Mouse (Mus musculus) T-cell, adult 2 months (primary cell): ENCODE results near the gene Lrrc28.
"Not testable (repeated sequence)": the region's sequence is repeated elsewhere in the genome, so short reads cannot be mapped to it uniquely, and the experiment has no call there.

ENCODE experiments used
- DNase-seq: peaks from one replicate; pipeline ENCODE4 v3.0.0; 2022; ENCODE audit warnings: low spot score

Gene Lrrc28

GRCm38 (mm10) chr7:67529381-67529780, 115.7 kb downstream of the Lrrc28 start:
- DNase-seq = no peak

DNA sequence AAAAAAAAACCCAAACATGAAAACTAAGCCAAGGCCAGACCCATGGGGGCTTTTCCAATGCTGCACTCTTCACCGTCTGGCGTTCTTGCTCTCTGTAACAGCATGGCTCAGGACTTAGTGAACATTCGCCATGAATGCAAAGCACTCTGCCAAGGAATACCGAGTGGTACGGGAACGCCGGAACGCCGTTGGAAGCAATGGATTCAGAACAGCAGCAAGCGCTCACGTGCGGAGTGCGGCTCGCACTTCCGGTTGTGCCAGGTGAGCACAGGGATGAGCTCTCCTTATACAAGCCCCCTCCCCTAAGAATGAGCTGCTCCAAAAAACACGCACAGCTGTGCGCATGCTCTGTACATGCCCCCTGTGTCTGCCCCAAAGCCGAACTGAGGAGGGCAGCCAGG, 116.2 kb downstream of the Lrrc28 start:
- no peak for DNase-seq

DNA sequence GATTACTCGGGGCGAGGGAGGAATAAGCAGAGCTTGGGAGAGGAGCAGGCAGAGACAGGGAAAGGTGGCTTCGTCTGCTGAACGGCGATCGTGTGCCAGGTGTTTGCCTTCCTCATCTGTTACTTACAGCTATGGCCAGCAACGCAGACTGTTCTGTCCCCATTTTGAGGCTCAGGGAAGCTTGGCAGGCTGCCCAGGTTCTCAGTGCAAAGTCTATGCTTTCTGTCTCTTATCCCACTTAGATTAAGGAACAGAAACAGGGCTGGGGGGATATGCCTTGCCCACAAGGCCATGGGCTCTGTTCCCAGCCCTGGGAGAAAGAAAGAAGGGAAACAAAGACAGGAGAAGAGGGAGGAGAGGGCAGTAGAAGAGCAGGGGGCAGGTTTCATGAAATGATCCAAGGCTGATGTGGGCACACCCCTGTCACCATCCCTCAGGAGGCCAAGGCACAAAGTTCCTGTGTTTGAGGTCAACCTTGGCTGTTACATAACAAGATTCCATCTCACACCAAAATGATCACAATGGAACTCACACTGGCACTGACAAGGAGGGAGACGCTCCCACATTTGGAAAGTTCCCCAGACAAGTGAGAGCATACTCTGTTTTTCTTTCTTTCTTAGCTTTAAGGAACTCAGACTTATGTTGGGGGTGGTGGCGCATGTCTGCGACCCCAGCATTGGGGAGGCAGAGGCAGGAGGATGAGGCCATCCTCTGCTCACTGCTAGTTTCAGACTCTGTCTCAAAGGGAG, 116.8 kb downstream of the Lrrc28 start:
- DNase-seq = no peak

DNA sequence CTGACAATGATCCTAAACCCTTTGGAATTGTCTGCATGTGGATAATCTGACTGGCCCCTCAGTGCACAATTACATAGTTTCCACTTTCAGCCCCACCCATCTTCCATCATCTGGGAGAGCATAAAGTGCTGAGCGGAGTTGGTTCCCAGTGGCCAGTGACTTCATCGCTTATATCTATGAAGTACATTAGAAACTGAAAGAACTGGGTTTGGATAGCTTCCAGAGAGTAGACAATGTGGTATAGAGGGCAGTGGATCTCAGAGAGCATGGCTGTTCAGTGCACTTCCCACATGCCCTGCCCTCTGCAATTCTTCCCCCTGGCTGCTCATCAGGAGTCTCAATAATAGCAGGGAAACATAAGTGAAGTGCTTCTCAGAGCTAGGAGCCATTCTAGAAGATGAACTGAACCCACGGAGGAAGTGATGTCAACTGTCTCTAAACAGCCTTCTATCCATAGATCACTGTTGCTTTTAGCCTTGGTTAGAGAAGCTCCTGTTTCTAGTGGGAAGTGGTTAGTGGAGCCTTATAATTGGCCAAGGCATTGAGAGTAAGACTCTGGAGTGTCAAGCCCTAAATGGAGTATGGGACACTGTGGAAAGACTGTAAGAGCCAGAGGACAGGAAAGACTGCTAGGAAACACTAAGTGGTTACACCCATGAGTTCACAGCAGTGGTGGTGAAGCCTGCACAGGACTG, 119.0 kb downstream of the Lrrc28 start:
- no peak for DNase-seq

DNA sequence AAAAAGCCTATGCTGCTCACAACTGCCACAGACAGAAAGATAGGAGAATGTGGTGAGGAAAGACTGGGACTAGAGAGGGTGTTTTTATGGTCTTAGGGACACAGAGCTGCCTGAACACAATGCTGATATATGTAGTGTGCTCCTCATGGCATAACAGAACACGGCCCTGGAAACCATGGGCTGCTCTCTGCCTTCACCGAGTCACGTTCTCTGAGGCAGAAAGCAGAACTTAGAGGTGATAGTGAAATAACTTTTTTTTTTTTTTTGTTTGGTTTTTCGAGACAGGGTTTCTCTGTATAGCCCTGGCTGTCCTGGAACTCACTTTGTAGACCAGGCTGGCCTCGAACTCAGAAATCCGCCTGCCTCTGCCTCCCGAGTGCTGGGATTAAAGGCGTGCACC, 121.0 kb downstream of the Lrrc28 start:
- DNase-seq = not testable (repeated sequence)

- DNase-seq = no peak
Measured at GRCm38 (mm10) chr7:67523400-67523799, 121.7 kb downstream of the Lrrc28 start.

GRCm38 (mm10) chr7:67521731-67522130, 123.3 kb downstream of the Lrrc28 start:
- DNase-seq = not testable (repeated sequence)

GRCm38 (mm10) chr7:67520959-67521358, 124.1 kb downstream of the Lrrc28 start:
- DNase-seq = no peak

GRCm38 (mm10) chr7:67520001-67520400, 125.1 kb downstream of the Lrrc28 start:
- DNase-seq = no peak

GRCm38 (mm10) chr7:67515621-67516020, 129.4 kb downstream of the Lrrc28 start:
- no peak for DNase-seq

- no peak for DNase-seq
Measured at GRCm38 (mm10) chr7:67514893-67515292, 130.2 kb downstream of the Lrrc28 start.

GRCm38 (mm10) chr7:67514380-67514779, 130.7 kb downstream of the Lrrc28 start:
- no peak for DNase-seq

DNA sequence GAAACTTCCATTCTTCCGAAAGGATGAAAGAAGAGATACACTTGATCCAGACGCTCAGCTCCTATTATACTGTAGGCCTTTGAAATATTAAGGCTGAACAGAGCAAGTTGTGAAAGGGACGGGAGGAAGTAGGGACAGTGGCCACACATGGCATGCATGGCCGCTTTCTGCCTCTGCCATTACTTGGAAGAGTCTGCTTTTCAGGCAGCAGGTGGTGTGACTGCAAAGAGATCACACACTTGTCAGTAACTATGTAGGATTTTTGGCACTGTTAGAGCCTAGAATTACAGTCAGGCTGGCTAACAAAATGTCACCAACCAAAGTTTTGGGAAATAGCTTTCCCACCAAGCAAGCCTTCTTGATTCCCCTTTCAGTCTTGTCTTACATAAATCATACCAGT, 131.4 kb downstream of the Lrrc28 start:
- no peak for DNase-seq

DNA sequence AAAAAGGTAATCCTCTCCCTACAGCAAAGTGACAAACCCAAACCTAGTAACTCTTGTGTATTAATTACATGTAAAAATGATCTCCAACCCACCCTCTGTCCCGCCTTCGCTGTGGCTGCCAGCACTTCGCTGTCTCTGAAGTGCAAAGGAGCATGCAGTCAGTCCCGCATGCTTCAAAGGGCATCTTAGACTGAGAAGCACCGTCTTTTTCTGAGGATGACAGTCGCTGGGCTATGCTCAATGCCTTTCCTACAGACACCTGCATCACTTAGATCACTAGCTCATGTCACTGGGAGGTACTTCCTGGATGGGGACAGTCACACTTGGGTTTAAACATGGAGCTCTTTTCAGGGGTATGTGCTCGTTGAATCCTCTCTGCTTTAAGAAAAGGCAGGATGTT, 133.5 kb downstream of the Lrrc28 start:
- no peak for DNase-seq

- DNase-seq = no peak
Measured at GRCm38 (mm10) chr7:67503281-67504010, 141.6 kb downstream of the Lrrc28 start.

DNA sequence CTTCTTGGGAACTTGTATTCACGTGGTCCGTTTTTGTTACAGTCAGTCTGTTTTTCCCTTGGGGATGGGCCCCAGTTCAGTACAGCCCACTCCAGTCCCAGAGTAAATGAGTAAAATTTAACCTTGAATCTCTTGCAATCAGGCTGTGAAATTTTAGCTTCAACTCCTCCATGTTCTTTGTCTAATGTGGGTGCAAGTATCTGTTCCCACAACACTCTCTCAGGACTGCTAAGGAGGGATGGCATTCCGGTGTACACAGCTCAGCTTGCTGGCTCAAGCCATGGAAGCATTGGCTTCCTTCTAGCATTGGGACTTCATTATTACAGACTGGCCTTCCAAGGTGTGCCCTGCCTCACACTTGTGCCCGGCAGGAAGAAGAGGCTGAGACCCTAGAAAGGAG, 142.4 kb downstream of the Lrrc28 start:
- no peak for DNase-seq

DNA sequence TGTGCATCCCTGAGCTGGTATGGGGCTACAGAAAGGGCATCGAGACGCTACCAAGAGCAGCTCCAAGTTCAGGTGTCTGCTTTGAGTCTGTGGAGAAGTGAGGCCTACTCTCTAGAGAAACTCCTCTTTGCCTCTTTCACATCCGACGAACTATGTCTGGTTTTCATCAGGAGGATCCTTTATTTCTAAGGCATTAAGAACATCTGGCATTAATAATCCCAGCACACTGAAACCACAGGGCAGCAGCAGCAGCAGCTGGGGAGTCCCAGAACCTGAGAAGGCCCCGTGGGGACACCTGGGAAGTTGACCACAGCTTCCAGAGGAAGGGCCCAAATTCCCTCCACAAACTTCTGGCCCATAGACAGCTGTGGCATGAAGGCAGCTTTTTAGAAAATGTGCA, 144.2 kb downstream of the Lrrc28 start:
- DNase-seq = no peak

GRCm38 (mm10) chr7:67500076-67500828, 144.8 kb downstream of the Lrrc28 start:
- peak; percentile 28 for DNase-seq

- no peak for DNase-seq
Measured at GRCm38 (mm10) chr7:67499516-67499915, 145.6 kb downstream of the Lrrc28 start.

GRCm38 (mm10) chr7:67493795-67494687, 151.0 kb downstream of the Lrrc28 start:
- no peak for DNase-seq

- no peak for DNase-seq
Measured at GRCm38 (mm10) chr7:67487889-67488411, 157.1 kb downstream of the Lrrc28 start.
